Mouse (Mus musculus): ENCODE measurements around the gene Mrps22.

- TF ChIP-seq EP300 (IDR thresholded peaks at IDR 0.05; ENCODE audit: insufficient read depth, low read depth, low read length) (0 out of 2 replicates have a peak, but pooled peaks have one; percentile 31), CTCF (IDR thresholded peaks at IDR 0.05) (peak; percentile 7; the same call in 1 of the 2 replicates)
These were observed 38.0 kb downstream of the Mrps22 start, which contains the start of gene Copb2 for GRCm38 (mm10) chr9:98563137-98564126.
